Mouse (Mus musculus): ENCODE results near the gene Bcas3.
"Not testable (repeated sequence)": the region's sequence is repeated elsewhere in the genome, so short reads cannot be mapped to it uniquely, and the experiment has no call there.

Bcas3 gene

DNA sequence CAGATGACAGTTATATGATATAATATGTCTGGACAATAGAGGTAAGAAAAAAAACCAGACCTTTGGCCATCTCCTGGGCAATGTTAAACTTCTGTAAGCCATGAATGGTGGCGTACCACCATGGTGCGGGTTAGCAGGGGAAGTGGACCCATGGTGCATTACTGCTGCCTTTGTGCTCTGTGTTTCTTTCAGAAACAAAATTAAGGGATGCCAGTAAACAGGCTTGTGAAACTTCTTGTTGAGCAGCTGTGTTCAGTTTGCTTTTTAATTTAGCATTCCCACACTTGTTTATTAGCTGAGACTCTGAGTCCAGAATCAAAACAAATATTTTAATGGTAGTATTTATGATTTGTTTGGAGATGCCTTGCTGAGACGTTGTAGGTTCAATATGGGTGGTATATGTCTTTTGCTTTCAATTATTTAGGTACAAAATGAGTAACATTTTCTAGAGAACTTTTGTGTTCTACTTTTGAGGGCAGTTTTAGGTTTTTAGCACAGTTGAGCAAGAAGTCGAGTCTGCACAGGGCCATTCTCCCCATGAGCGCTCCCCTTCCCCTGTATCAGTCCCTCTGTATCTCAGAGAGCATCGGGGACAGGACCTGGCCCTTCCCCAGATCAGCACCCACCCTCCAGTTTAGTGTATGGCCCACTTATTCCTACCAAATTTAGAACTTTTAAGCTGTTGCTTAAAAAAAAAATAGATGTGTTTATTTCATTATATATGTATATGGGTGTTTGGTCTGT is 132.4 kb downstream of the Bcas3 start:
- no peak for DNase-seq

DNA sequence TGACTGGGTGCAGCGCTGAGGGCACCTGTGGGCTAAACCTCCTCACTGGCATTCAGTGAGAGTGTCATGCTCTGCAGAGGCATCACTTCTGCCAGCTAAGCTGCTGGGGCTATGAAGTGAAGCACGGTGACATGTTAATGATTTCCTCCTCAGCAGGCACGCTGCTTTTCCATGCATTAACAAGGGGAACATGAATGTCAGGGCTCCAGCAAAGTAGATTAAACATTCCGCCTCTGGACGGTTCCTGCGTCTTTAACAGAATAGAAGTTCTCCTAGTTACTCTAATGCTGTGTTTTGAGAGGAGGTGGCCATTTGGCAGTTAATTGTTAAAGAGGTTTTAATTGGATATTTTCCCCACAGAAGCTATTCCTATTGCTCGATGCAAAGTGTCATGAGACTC is 134.5 kb downstream of the Bcas3 start:
- DNase-seq, result no peak

DNA sequence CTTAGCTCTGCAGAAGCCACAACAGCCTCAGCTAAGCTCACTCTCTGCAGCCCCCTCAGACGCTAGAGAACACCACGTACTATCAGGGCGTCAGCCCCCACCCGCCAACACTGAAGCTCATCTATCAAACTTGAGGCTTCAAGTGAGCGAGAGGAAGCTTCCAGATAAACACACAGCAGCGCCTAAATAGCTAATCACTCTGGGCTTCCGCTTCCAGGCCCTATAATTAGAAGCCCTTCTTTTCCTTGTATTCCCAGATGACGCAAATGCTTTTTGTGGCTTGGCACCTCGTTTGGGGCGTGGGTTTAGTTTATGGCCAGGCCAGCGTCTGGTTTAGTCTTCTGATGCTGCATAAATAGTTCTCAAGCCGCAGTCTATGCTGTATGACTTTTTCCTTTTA is 139.3 kb downstream of the Bcas3 start:
- DNase-seq, result peak; percentile 86

DNA sequence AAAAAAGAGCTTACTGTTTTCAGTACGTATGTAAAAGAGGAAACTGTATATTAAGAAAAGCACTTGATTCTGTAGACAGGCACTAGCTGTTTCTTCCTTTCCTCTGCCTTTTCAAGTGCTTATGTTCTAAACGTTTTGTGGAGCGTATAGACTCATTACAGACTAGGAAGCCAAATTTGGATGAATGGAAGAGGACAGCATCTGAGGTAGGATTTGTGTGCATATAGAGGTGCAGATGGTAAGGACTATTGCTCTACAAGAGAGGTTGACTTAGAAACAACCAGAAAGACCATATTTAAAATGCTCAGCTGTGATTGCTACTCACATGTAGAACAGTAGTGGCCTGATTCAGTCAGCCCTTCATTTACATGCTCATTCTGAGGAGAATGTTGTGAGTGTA is 139.7 kb downstream of the Bcas3 start:
- peak; percentile 13 for DNase-seq

DNA sequence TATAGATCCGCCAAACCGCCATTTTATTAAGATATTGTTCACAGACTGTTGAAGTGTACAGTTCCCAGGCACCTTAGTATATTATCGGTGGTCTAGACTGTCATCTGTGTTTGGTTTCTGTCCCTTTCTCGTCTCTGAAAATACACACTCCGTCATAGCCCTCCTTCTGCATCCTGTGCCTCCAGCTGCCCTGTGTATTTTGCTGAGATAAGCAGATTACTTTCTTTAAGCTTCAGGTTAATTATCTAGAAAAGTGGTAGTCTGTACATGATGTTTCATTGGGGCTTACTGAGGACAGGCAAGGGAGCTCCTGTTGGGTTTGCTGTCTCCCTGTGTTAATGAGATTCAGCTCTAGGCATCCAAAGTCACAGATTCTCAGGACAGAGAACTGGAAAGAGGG is 146.6 kb downstream of the Bcas3 start:
- DNase-seq, result no peak

DNA sequence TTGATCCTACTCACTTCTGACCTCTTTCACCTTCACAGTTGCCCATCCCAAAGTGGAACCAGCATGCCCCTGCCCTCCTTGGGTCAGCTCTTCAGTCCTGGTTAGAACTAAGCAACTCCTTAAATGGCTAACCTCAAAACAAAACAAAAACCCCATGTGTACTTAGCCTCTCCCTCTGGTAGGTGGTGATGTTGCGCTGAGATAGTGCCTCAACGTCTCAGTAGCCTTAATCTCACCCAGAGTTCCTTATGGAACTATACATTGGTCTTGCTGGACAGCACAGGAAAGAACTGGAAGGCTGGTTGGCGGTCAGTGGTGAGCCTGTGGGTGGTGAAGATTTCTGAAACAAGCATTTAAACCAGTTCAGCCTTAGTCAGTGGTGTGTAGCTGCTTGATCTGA is 149.1 kb downstream of the Bcas3 start:
- no peak for DNase-seq

DNA sequence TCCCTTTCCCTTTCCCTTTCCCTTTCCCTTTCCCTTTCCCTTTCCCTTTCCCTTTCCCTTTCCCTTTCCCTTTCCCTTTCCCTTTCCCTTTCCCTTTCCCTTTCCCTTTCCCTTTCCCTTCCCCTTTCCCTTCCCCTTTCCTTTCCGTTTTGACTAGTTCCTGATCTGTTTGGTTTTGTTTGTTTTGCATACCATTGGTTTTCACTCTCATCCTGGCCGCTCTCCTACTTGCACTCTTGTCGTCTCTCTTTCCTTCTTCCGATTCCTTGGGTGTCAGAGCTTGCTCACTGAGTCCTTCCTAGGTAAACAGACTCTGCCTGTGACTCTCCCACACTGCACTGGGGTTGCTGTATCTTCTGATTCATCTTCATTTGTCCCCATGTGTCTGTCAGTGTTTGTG is 151.8 kb downstream of the Bcas3 start:
- DNase-seq, result not testable (repeated sequence)

DNA sequence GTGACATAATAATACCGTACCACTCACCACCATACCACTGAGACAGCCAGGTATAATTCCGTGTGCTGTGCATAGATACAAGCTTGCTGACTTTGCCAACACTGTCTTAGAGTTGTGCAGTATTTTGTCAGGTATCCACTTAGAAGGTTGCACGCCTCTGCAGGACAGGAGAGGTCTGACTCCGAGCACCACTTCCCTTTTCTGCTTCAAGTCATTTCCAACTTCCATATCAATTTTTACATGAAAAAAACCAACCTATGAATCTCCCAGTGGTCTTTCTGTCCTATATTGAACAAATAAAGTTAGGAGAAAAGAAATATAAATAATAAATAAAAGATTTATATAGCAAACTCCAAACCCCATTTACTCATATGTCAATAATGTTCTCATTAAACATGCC is 152.8 kb downstream of the Bcas3 start:
- no peak for DNase-seq

DNA sequence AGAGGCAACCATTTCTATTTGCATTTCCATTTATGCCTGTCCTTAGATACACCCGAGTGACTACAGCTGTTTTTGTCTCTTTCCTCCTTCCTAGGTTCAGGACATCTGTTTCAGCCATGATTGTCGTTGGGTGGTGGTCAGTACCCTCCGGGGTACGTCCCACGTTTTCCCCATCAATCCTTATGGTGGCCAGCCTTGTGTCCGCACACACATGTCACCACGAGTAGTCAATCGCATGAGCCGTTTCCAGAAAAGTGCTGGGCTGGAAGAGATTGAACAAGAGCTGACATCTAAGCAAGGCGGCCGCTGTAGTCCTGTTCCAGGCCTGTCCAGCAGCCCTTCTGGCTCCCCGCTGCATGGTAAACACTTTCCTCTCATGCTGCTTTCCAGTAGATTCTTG is 156.4 kb downstream of the Bcas3 start:
- DNase-seq, result no peak

DNA sequence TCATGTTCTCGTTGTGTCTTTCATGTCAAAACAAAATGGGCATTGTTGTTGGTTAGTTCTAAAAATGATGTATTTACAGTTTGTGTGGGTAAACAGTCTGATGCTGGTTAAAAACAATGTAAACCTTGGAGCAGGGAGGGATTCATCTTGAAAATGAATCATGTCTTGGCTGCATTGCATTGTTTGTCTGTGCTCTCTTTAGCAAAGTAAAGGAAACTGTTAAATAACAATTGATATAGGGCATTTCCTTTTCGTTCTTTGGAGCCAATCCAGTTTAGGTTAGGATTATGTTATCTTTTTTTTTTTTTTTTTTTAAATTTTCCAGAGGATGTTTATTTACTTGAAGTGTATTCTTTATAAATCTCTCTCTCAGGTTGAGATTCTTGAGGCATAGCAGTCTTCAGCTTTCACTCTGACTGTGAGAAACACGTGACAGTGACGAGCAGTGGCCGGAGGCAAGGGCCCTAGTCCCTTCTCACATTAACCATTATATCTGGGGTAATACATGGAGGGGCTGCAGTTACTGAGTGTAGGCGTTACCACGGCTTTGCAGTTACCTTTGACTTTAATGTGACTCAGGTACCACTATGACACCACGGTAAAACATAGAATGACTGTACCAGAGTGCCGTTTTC is 158.4 kb downstream of the Bcas3 start:
- no peak for DNase-seq

DNA sequence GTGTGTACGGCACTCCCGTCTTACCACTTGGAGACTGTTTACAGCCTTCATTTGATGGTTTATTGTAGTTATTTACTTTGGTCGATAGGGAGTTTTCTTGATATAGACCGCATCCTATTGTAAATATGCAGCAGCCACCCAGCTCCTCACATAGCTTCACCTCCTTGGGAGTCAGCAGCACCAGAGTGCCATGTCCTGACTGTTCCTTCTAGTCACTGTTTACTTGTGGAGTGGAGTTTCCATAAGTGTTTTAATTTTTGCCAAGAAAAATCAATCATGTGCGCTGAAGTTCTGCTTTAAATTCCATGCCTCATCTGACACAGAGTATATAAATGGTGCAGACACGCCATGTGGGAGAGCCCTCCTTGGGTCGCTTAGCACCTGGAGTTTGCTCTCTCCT is 163.8 kb downstream of the Bcas3 start:
- DNase-seq, result no peak

DNA sequence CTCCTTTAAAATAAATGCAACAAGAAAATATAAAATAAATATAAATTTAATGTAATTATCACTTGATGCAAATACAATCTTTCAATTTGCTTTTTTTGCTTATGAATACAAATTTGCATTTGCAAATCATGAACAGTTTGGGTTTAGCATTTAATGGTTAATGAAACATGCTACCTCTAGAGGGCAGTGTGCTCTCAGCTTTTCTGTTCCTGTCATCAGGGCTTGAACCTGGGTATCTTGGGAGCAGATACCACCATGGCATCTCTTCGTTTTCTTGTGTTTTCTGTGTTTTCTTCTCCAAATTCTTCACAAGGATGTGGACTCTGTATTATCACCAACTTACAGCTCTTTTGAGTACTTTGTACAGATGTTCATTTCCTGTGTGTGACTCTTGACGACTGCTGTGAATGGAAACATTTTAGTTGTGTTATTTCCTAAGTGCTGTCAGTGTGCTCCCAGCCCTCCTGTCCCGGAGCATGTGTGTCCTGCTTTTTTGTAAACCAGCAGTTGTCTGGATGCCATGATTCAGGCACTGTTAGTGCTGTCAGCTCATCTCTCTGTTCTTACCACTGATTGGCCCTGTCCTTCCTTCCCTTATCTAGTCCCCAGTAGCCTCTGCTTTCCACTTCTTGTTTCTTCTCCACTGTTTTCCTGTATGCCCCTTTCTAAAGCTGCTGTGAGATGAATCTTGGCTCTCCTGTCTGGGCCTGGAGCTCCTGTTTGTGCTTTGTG is 165.2 kb downstream of the Bcas3 start:
- DNase-seq, result no peak

DNA sequence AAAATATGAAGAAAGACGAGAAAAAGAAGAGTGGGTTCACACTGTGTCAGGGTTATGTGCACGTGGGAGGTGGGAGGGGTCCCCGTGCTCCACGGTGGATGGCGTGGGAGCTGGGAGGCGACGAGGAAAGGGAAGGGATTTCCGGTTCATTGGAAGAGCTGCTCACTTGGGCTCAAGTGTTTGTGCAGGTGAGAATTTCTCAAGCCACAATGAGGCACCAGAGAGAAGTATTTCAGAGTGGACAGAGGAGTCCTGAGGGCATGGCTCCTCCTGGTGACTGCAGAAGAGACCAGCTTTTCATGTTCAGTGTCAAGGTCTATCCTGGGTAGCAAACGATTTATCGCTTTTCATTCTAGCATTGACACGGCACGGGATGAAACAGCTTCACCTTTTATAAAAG is 167.3 kb downstream of the Bcas3 start:
- no peak for DNase-seq

DNA sequence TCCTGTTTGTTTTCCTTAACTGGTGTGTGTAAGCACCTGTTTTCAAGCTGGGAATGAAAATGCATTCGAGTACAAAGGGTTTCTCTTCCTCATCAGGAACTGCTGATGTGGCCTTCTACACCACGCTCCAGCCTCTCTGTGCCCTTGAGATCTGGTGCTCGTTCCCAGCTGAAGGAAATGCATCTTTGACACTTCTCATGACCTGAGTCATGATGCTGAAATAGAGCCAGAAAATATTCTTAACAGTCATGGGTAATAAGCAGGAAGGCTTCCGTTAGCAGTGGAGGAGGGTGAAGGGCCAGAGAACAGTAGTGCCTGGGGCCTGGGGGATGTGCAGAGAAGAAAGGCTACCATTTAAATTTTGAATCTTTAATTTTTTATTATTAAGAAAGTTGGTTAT is 168.0 kb downstream of the Bcas3 start:
- no peak for DNase-seq

DNA sequence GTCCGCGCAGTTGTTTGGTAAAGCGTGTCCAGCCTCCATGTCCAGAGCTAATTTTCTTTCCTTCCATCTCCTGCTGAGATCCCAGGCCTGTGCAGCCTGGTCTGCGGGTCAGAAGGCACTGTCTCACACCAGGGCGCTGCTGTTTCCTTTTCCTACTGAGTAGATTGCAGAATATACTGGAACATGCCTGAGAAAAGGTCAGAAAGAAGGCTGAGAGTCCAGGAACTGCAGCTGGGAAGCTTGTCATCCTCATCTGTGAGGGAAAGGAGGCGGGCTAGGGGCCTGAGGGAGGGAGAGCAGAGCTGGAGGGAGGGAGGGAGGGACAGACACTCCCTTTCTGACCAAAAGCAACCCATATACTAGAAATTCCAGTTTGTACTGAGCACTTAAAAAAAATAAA is 170.7 kb downstream of the Bcas3 start:
- no peak for DNase-seq

DNA sequence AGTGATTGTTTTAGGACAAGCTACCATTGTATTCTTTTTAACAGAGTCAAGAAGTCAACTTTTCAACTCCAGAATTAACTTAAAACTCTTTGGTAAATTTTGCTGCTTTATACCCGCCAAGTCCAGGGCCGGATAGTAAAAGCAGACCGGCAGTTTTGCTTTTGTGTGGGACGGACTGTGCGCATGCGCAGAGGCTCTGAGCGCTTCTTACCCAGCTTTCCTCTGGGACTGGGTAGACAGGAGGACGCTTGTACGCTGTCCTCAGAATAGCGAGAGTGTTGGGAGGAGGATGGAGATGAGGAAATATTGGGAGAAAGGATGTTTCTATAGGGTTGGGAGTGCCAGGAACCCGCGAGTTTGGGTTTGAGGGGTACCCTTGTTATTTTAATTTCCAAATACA is 171.2 kb downstream of the Bcas3 start:
- DNase-seq, result peak; percentile 77

DNA sequence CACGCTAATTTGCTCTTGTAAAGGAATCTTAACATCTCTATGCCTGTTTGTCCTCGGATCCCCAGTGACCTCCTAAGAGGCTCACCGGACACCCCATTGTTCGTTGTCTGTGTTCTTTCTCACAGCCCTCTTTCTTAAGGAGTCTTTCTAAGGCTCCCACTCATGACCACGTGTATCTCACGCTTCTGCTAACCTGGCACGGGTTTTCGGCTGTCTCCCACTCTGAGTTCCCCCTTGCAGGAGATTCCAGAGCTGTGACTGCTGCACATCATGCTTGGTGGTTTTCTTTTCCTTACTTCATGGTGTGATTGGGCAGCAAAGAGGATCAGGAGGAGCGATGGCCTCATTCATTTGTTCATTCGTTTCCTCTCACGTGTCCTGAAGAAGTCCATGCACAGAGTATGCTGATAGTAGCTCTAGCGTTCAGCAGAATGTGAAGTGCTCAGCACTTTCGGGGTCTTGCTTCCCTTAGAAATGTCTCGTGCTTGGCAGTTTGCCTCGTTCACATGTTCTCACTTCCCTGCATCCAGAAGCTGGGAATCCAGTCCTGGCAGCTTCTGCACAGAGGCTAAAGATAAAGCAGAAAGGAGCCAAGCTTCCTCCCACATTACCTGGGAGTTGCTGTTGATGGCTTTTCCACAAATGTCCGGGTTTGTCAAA is 172.0 kb downstream of the Bcas3 start:
- DNase-seq, result peak; percentile 21

DNA sequence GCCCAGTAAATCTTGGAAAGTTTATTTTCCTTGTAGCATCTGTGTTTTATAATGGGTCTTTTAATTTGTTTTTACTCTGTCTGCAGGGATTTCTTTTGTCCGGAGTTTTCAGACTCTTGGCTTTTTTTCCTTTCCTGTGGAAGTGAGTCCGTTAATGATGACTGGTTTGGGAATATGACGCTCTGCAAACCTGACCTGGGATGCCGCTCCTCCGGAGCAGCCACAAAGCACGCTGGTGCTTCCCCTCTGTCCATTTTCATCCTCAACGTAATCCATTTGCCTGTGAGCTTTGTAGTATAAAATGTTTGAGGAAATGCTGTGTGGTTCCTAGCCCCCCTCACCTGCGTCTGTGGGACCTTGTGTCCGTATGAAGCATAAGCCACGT is 172.5 kb downstream of the Bcas3 start:
- DNase-seq, result no peak

DNA sequence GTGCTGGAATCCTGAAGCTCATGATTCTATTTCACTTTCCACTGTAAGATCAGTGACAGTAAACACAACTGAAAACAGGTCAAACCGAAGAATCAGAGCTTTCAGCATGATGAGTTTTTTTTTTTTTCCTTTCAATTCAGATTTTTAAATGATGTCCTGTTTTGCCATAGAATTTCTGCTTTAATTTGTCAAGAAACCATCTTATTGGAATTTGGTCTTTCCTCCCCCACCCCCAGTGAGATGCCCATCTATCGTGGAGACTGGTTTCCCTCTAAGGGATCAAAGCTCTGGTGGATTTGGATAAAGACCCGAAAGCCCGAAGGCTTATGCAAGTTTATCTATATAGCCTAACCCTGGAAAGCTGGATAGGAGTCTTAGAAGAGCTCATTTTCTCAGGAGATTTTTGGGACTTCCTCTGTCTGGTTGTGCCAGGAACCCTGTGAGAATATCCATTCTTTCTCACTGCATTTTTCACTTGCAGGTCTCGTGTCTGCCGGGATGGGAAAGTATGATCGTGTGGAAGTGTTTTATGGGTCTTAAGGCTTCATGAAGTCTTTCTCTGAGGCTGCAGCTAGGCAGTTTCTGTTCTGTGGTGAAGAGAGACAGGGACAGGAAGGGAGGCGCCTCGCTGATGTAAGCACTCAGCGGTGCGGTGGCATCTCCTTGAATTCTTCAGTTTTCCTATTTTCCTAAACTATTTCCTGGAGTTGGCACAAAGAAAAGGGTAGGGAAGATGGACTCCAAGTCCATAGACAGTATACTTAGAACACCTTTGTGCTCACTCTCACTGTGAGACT is 173.2 kb downstream of the Bcas3 start:
- no peak for DNase-seq

DNA sequence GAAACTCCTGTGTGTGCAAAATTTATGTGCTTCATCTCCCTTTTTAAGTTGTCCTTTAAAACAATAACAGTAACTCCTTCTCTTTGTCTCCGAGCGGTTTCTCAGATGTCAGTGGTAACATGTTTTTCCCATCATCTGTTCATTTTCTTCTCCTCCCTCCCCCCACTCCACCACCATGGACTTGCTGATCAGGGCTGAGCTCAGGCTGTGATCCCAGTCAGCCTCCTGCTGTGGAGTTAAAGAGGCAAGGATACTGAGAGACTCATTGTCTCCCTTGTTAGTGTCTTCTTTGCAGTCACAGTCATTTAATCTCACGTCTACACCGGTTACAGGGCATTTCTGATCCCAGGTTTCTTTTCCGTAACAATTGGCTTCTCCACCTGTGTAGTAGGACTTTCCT is 174.3 kb downstream of the Bcas3 start:
- DNase-seq, result no peak

DNA sequence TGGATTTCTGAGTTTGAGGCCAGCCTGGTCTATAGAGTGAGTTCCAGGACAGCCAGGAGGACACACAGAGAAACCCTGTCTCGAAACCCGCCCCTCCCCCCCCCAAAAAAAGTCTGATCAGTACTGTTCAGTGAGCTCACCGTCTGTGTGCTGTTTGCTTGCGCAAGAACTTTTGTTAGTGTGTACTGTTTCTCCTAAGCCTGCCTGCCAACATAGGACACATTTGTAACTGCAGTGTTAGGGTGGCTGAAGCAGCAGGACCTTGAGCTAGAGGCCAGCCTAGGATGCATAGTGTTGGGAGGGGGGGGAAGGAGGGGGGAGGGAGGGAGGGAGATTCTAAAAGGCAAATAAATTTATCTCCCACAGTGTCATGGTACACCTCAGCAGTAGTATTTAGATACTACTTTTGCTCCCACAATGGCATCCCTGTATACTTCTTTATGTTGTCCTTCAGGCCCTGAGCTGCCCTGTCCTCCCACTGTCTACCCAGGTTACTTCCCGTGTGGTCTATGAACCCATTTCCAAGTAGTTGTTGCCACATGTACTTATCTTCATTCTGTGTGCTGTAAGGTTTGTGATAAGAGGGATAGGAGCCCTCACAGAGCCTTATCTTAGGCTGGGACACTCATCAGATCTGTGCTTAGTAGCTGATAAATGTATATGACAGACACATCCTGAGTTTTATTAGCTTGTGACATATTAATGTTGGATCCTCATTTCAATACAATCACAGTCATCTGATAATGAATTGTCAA is 176.7 kb downstream of the Bcas3 start:
- no peak for DNase-seq

DNA sequence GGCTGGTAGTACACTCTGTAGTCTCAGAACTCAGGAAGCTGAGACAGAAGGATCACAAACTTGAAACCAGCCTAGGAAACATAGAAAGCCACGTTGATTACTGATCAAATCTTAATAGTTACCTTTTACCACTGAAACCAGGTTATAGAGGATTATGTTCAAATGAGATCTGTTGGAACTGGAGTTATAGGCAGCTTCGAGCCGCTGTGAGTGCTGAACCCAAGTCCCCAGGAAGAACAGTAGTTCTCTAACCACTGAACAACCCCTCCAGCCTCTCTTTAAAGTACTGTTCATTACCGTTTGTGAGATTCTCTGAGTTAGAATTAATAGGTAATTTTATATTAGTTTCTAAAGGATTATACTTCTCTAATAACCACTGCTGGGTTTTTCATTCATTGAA is 188.0 kb downstream of the Bcas3 start:
- DNase-seq, result no peak

Measured in right cerebral cortex, adult 18-20 months (tissue).